Mouse (Mus musculus): ENCODE results near the gene Prph.

DNA sequence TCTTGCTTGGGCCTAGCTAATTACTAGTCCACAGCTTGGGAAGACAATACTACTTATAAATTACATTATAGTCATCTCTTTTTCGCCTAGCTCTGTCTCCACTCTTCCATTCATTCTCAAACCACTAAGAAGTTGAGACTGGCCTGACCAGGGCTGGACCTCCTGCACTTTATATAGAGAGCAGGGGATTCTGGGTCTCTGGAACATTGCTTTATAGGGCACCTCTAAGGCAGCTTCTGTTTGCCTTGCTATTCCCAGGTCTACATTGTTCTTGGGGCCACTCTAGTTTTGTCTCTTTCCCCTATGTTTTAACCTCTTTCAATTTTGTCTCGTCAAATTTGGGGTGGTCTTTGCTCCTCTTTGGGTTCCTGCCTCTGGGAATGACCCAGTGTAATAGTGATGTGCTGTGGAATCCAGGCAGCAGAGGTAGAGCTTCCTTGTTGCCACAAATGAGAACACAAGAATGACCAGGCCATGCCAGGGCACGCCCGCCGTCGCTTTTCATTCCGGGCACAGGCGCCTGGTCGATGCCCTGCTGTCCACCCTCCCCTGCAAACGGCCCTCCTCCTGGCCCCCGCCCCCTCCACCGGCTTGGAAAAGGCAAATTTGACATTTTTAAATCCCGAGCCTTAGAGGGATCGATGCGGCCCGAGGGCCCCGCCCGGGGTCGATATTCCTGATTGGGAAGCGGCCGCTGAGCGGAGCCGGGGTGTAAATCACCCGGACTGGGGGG is 41.3 kb downstream of the Prph start:
- TF ChIP-seq CTCF (IDR thresholded peaks at IDR 0.05; ENCODE audit: insufficient read depth, low read depth, low read length): no peak
- no peak for TF ChIP-seq POLR2A (IDR thresholded peaks at IDR 0.05; ENCODE audit: insufficient read depth, low read depth, low read length)

Data from olfactory bulb, adult 2 months (tissue).